In genomic region chr12:80270924-80271323, GRCm38 (mm10) we compare ENCODE assay signal across 11 mouse cellular contexts. TPM values are rescaled to one million over a fixed set of nuclear protein-coding genes. Genes with fewer than 3 reads are reported as not detected.
DNase-seq lines count a peak whose midpoint lies in the region; ATAC-seq and TF ChIP-seq lines count a peak whose summit lies in the region.
"Had no signal": no experiment of that assay in that cellular context is flagged by ENCODE, and none has a peak within 500 bp of the region (broad histone marks: within the 10 kb centered on the region; RNA-seq: fewer than 3 reads in every experiment).

No protein-coding gene starts in this region.

- H3K9ac ChIP-seq in heart, postnatal 0 days (replicated peaks; ENCODE audit: low read depth, low read length), result no peak overlapping the region
- H3K9ac ChIP-seq in midbrain, embryonic 14.5 days (replicated peaks; ENCODE audit: low read length), result no peak overlapping the region
- H3K9ac ChIP-seq: liver, embryonic 13.5 days had no signal

- peak overlapping the region; percentile 28 for H3K27ac ChIP-seq in heart, postnatal 0 days (ENCODE audit: low read depth)
- peak overlapping the region; percentile 64 for H3K27ac ChIP-seq in midbrain, embryonic 10.5 days (replicated peaks)
- no peak overlapping the region for H3K27ac ChIP-seq in midbrain, embryonic 14.5 days (replicated peaks; ENCODE audit: low read depth, low read length)
- H3K27ac ChIP-seq: liver, embryonic 13.5 days had no signal

- no peaks in the 10 kb centered on the region for H3K79me2 ChIP-seq in myocyte (ENCODE audit: control insufficient read depth, insufficient read depth)

- H3K36me3 ChIP-seq in heart, postnatal 0 days (replicated peaks; ENCODE audit: control insufficient read depth, insufficient read depth, low read length), result no peaks in the 10 kb centered on the region
- H3K36me3 ChIP-seq in midbrain, embryonic 10.5 days, result no peaks in the 10 kb centered on the region
- H3K36me3 ChIP-seq in midbrain, embryonic 14.5 days (ENCODE audit: control insufficient read depth, insufficient read depth, low read length), result no peaks in the 10 kb centered on the region
- no peaks in the 10 kb centered on the region for H3K36me3 ChIP-seq in myocyte (ENCODE audit: control insufficient read depth, insufficient read depth)
- H3K36me3 ChIP-seq: liver, embryonic 13.5 days had no signal

- peaks cover 20% of the 10 kb centered on the region for H3K4me1 ChIP-seq in heart, postnatal 0 days (ENCODE audit: control insufficient read depth, insufficient read depth)
- peaks cover 35% of the 10 kb centered on the region for H3K4me1 ChIP-seq in midbrain, embryonic 10.5 days
- no peaks in the 10 kb centered on the region for H3K4me1 ChIP-seq in midbrain, embryonic 14.5 days (ENCODE audit: control insufficient read depth, insufficient read depth, low read length)

- no peak overlapping the region for H3K4me2 ChIP-seq in heart, postnatal 0 days (ENCODE audit: low read depth, low read length)
- H3K4me2 ChIP-seq in midbrain, embryonic 14.5 days (ENCODE audit: low read length), result no peak overlapping the region
- peak overlapping the region; percentile 49 for H3K4me2 ChIP-seq in myocyte (ENCODE audit: low read depth)
- H3K4me2 ChIP-seq: liver, embryonic 13.5 days had no signal

- no peak overlapping the region for H3K4me3 ChIP-seq in heart, postnatal 0 days (ENCODE audit: low read depth, low read length)
- no peak overlapping the region for H3K4me3 ChIP-seq in midbrain, embryonic 10.5 days
- no peak overlapping the region for H3K4me3 ChIP-seq in midbrain, embryonic 14.5 days (replicated peaks; ENCODE audit: low read depth, low read length)
- no peak overlapping the region for H3K4me3 ChIP-seq in myocyte
- H3K4me3 ChIP-seq: liver, embryonic 13.5 days had no signal

- TF ChIP-seq POLR2A in myocyte (IDR thresholded peaks at IDR 0.05; ENCODE audit: insufficient read length, low read depth), result no peak

- no peak overlapping the region for H3ac ChIP-seq in myocyte (ENCODE audit: control insufficient read depth, insufficient read length)

- TF ChIP-seq EP300 in heart, postnatal 0 days (IDR thresholded peaks at IDR 0.05; ENCODE audit: low read depth), result no peak

- H3K27me3 ChIP-seq in heart, postnatal 0 days (ENCODE audit: control insufficient read depth, insufficient read depth, low read length), result no peaks in the 10 kb centered on the region
- H3K27me3 ChIP-seq in midbrain, embryonic 10.5 days (ENCODE audit: low read depth, poor library complexity, severe bottlenecking), result no peaks in the 10 kb centered on the region
- H3K27me3 ChIP-seq in midbrain, embryonic 14.5 days (ENCODE audit: control insufficient read depth, insufficient read depth, low read length), result no peaks in the 10 kb centered on the region
- no peaks in the 10 kb centered on the region for H3K27me3 ChIP-seq in myocyte (ENCODE audit: control insufficient read depth, insufficient read depth, insufficient read length)

- no peaks in the 10 kb centered on the region for H3K9me3 ChIP-seq in heart, postnatal 0 days (replicated peaks; ENCODE audit: control insufficient read depth, low read length)
- H3K9me3 ChIP-seq in midbrain, embryonic 10.5 days (replicated peaks), result no peaks in the 10 kb centered on the region
- H3K9me3 ChIP-seq in midbrain, embryonic 14.5 days (ENCODE audit: control insufficient read depth, low read length), result no peaks in the 10 kb centered on the region
- H3K9me3 ChIP-seq: liver, embryonic 13.5 days had no signal

- 10% methylated on average over 3 of the region's 3 CpGs for WGBS in heart, postnatal 0 days
- 5% methylated on average over 3 of the region's 3 CpGs for WGBS in midbrain, embryonic 10.5 days
- WGBS in midbrain, embryonic 14.5 days, result 20% methylated on average over 3 of the region's 3 CpGs

- DNase-seq in heart, postnatal 0 days (ENCODE audit: low spot score), result peak; percentile 58
- no peak for DNase-seq in heart, adult 8-10 months (ENCODE audit: low spot score)
- DNase-seq in midbrain, embryonic 10.5 days (ENCODE audit: low spot score), result peak; percentile 23
- DNase-seq in midbrain, embryonic 14.5 days, result no peak
- DNase-seq in ZHBTc4 (ENCODE audit: low read depth, low spot score), result peak; percentile 88
- no peak for DNase-seq in cerebellum, adult 11-12 months
- no peak for DNase-seq in layer of hippocampus, postnatal 36 days
- DNase-seq: adrenal gland, postnatal 14 days; cerebellum, adult 9-10 months; liver, embryonic 13.5 days had no signal

- ATAC-seq in heart, postnatal 0 days (ENCODE audit: insufficient read depth, low read depth), result peak; percentile 42
- no peak for ATAC-seq in midbrain, embryonic 14.5 days (ENCODE audit: low FRiP score, low TSS enrichment)

- no peak for TF ChIP-seq CTCF in heart, postnatal 0 days (IDR thresholded peaks at IDR 0.05; ENCODE audit: low read depth)

TF ChIP-seq in myocyte, 11 proteins besides CTCF, POLR2A, EP300 and RAD21:
- TF ChIP-seq POLR2AphosphoS2 (IDR thresholded peaks at IDR 0.05; ENCODE audit: insufficient read length, low read depth), result no peak
- peak in 2 of 3 experiments; percentile 0 to 67 for TF ChIP-seq MYOD1 (IDR thresholded peaks at IDR 0.05; ENCODE audit: control insufficient read depth in 1 of 3, insufficient read length in 2 of 3, low read depth in 2 of 3)
- TF ChIP-seq TCF3 (IDR thresholded peaks at IDR 0.05; ENCODE audit: insufficient read length, low read depth), result no peak
- peak in 1 of 3 experiments; percentile 81 for TF ChIP-seq MYOG (IDR thresholded peaks at IDR 0.05; ENCODE audit: control insufficient read depth in 1 of 3, insufficient read depth in 1 of 3, insufficient read length in 2 of 3, low read depth in 2 of 3)
- TF ChIP-seq TCF12 (IDR thresholded peaks at IDR 0.05; ENCODE audit: insufficient read depth, poor library complexity, severe bottlenecking), result no peak
- TF ChIP-seq USF1 (IDR thresholded peaks at IDR 0.05; ENCODE audit: low read depth), result no peak
- TF ChIP-seq CEBPB (IDR thresholded peaks at IDR 0.05; ENCODE audit: insufficient read depth, poor library complexity, severe bottlenecking), result no peak
- no peak for TF ChIP-seq E2F4 (IDR thresholded peaks at IDR 0.05; ENCODE audit: insufficient read depth)
- no peak for TF ChIP-seq SRF (IDR thresholded peaks at IDR 0.05; ENCODE audit: control insufficient read depth, insufficient read length, low read depth)
- no peak for TF ChIP-seq MAX (IDR thresholded peaks at IDR 0.05; ENCODE audit: low read depth)
- no peak for TF ChIP-seq REST (IDR thresholded peaks at IDR 0.05; ENCODE audit: insufficient read depth, insufficient read length)

RNA-seq across cellular contexts. Expression of gene Actn1, which starts 10.8 kb away (rescaled TPM):
- 53.0 and 85.3 TPM in 2 replicates for total RNA-seq in heart, postnatal 0 days (2014; rRNA removed; ENCODE audit: low replicate concordance)
- 13.8 and 15.7 TPM in 2 replicates for polyA plus RNA-seq in heart, postnatal 0 days (2015; fragmentation: Nextera tagmentation; extraction: Ambion mirVana)
- total RNA-seq in heart, adult 8-10 months (2022), result 10 to 100 TPM; 22.6 to 26.7 (median 26.0) TPM
- 23.1 and 24.9 TPM in 2 replicates for polyA plus RNA-seq in midbrain, embryonic 10.5 days (2016; fragmentation: Nextera tagmentation; extraction: Ambion mirVana)
- 6.2 and 7.9 TPM in 2 replicates for polyA plus RNA-seq in midbrain, embryonic 14.5 days (2014; fragmentation: Nextera tagmentation; extraction: Ambion mirVana)
- polyA plus RNA-seq in myocyte (2012; fragmentation: generic; extraction: Trizol), result 166 TPM
- 100 to 1,000 TPM in 1 of 2 experiments, 10 to 100 TPM in 1; 97.5 to 106 TPM for total RNA-seq in layer of hippocampus, postnatal 36 days (2021)

Comparison
In these comparisons a context has a peak if more than half of its experiments do, and no peak if none do; other contexts are left out.
1. DNase-seq: peak in heart, postnatal 0 days (single experiment), midbrain, embryonic 10.5 days (single experiment) and ZHBTc4 (single experiment); none in heart, adult 8-10 months (single experiment), midbrain, embryonic 14.5 days (single experiment), cerebellum, adult 11-12 months (single experiment) and layer of hippocampus, postnatal 36 days (0 of 2).